Mouse (Mus musculus): ENCODE measurements around the gene Srsf2.

DNA sequence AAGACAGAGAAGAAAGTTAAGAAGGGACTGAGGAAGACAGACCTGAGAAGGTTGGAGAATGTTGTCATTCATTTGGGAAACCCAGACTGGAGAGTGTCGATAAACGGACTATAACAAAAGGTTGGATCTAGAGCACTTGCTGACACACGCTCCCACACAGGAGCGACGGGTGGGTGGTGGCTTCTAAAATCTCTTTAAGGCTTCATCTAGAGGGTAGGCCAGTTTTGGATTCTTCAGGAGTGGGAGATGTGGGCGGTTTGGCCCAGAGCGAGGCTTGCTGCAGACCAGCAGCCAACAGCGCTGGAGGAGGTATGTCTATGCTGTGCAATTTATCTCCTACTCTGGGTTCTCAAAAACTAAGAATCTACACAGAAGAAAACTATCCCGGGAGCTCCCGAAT is 30.3 kb downstream of the Srsf2 start:
- TF ChIP-seq GATA1 (IDR thresholded peaks at IDR 0.05; ENCODE audit: low read length) = no peak
- no peak for TF ChIP-seq TAL1 (IDR thresholded peaks at IDR 0.05; ENCODE audit: low read length)

All from erythroblast, embryonic 14.5 days (primary cell).